Mouse (Mus musculus): Measurements from ENCODE around the gene Ildr1. TPM values are rescaled to one million over a fixed set of nuclear protein-coding genes. Genes with fewer than 3 reads are reported as not detected.

Ildr1 gene
- total RNA-seq (2022) = not detected

DNA sequence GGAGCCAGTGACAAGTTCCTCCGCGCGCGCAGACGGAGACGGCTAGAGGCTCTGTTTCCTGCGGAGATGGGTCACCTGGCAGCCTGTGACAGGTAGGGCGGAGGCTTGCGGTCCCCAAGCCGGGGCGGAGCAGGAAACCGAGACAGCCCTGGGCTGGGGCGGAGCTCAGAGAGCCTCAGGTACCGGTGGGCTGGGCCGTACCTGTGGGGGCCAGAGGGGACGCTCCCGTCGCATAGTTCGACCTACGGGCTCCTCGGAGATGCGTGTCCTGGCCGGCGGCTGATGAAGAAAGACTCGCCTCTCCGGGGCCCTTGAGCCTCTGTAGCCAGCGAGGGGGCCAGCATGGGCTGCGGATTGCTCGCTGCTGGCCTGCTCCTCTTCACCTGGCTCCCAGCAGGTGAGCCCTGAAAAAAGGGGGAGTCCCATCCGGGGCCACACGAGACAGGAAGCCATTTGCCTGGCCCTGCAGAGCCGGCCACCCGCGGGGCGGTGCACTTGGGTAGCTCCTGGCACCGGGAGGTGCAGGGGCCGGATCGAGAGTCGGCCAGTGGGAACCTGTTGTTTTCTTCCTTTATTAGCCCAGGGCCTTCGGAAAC is at the start of gene Ildr1:
TSS of gene Ildr1 (plus strand) at position 161 of the 596 bp plus-strand sequence.
- DNase-seq = no peak

- DNase-seq = no peak
Observed at GRCm38 (mm10) chr16:36645124-36645523, 48.7 kb upstream of the Ildr1 start.

- DNase-seq = no peak
Observed at GRCm38 (mm10) chr16:36649304-36649703, 44.5 kb upstream of the Ildr1 start.

- DNase-seq = no peak
Observed at GRCm38 (mm10) chr16:36650511-36650910, 43.3 kb upstream of the Ildr1 start.

DNA sequence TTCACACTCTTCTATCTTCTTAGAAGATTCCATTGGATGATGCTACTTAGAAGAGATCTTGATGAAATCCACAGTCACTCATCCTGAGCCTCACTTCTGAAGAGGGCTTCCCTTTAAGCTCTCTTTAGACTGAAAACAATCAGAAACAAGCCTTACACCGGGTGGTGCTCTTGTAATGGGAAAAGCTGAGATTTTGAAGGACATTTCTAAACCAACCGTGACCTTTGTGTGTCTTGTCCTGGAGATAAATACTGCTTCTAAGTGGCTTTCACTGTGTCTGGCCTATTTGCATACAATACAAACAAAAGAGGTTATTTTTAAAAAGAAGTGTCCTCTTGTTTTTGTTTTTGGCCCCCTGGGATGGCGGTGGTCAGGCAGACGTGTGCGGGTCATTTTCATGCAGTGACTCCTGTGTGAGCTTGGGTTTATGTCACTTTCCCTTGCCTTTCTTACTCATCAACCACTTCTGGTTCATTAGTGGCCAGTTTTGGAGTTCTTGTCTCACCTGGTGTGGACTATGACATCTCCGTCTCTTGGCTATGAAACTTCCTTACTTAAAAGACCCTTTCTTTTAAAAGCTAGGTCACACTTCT is 42.5 kb upstream of the Ildr1 start:
- no peak for DNase-seq

- no peak for DNase-seq
Observed at GRCm38 (mm10) chr16:36655199-36655598, 38.6 kb upstream of the Ildr1 start.

- DNase-seq = no peak
Observed at GRCm38 (mm10) chr16:36655910-36656309, 37.9 kb upstream of the Ildr1 start.

- no peak for DNase-seq
Observed at GRCm38 (mm10) chr16:36661330-36661729, 32.4 kb upstream of the Ildr1 start.

DNA sequence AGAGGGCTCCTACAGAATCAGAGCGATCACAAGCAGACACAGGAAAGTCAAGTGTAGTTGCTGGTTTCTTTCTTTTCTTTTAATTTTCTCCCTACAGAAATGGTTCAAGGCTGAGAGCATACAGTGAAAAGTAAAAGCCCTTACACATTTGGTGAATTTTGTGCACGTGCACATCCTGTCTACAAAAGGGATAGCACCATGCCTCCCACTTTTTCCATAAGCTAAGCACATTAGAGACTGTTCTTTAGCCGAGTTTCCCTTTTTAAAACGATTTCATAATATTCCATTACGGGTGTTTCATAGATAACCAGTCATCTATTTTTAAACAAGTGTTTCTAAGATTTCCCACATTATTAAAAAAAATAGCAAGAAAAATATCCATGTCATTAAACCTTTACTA is 30.3 kb upstream of the Ildr1 start:
- no peak for DNase-seq

DNA sequence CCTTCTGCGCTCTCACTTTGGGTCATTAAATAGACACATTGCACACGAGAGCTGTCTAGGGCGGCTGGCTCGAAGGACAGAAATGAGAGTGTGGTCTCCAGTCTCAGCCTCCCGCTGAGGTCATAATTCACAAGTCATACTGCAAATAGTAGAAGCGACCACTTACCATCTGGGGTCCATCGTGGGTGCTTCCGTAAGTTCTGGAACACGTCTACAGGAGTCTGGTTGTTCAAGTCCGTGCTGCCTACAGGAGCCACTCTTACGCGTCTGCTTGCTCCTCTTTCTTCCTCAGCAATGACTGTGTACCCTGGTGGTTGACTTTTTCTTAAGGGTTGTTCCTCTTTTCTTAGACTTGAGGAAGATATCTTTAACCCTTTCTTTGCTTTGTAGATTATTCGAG is 28.0 kb upstream of the Ildr1 start, which contains the start of gene Cd86:
TSS of gene Cd86 (minus strand) at position 300 of the 400 bp plus-strand sequence.
- DNase-seq = no peak

- DNase-seq = no peak
Observed at GRCm38 (mm10) chr16:36666448-36667017, 27.2 kb upstream of the Ildr1 start.

- no peak for DNase-seq
Observed at GRCm38 (mm10) chr16:36670590-36670989, 23.2 kb upstream of the Ildr1 start.

GRCm38 (mm10) chr16:36673196-36673595 is 20.6 kb upstream of the Ildr1 start:
- DNase-seq = no peak

DNA sequence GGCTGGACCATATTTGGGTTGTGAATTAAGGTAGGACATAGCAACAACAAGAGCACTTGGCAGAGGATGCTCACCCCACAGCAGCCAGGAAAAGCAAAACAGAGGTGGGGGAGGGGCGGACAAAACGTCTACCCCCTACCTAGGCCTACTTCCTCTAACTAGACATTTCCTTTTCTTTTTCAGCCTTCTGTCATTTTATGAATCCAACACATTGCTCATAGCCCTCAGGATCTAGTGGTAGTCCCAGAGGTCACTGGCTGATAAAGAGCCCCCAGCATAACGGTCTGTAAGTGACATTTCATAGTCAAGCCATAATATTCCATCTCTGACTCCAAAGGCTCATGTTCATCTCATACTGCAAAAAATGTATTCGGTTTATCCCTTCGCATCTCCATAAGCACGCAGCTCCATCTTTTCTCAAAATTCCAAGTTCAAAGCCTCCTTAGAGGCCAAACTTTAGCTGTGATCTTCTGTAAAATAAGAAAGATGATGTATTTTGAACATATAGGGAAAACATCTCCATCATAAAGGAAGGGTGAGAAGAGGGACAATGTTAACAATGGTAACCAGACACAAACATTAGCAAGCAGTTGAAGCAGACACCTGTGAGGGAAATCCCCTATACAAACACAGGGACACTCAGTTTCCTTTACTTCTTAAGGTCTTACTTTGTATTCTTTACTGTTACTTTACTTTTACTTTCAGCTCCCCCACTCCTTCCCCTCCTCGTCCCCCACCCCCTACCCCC is 19.1 kb upstream of the Ildr1 start:
- DNase-seq = no peak

- DNase-seq = no peak
Observed at GRCm38 (mm10) chr16:36675304-36675703, 18.5 kb upstream of the Ildr1 start.

- DNase-seq = no peak
Observed at GRCm38 (mm10) chr16:36675902-36676301, 17.9 kb upstream of the Ildr1 start.

GRCm38 (mm10) chr16:36681829-36682228 is 11.9 kb upstream of the Ildr1 start:
- DNase-seq = no peak

GRCm38 (mm10) chr16:36684325-36684918 is 9.4 kb upstream of the Ildr1 start:
- no peak for DNase-seq

- no peak for DNase-seq
Observed at GRCm38 (mm10) chr16:36688076-36688475, 5.7 kb upstream of the Ildr1 start.

- DNase-seq = no peak
Observed at GRCm38 (mm10) chr16:36691484-36691883, 2.3 kb upstream of the Ildr1 start.

GRCm38 (mm10) chr16:36694798-36695290 is 1.1 kb downstream of the Ildr1 start:
- no peak for DNase-seq

DNA sequence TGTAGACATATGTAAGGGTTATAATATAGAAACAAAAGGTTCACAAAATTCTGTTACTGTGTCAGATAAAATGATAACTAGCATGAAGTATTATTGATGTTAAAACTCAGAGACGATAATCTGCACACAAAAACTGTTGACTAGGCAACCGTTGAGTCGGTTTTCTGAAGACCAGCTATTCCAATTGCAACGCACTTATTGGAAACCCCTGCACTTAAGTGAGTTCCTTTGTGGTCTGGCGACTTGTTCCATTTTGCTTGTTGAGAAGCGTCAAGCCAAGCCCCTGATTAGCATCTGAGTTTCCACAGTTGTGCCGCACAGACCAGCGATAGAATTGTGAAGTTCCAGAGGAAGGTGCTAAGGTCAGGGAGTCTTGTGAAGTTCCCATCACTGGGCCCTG is 3.6 kb downstream of the Ildr1 start:
- DNase-seq = no peak

GRCm38 (mm10) chr16:36700484-36700883 is 6.7 kb downstream of the Ildr1 start:
- no peak for DNase-seq

Measured in adrenal gland, adult 8-10 months (tissue).